Mouse (Mus musculus) midbrain, embryonic 16.5 days (tissue): ENCODE data around the gene Tmem115. TPM values are rescaled to one million over a fixed set of nuclear protein-coding genes. Genes with fewer than 3 reads are reported as not detected.

ENCODE experiments used
- ATAC-seq: fragments of 200-750 bp; cut with Nextera tagmentation; 2 replicates; pipeline ENCODE4 v1.8.0; 2017; ENCODE audit warnings: moderate TSS enrichment
- H3K27ac ChIP-seq: fragments of 300-500 bp; sonication (generic); 2 replicates; pipeline ENCODE4 v1.5.1; 2014; ENCODE audit warnings: mild to moderate bottlenecking, low read length, mixed read lengths
- H3K27me3 ChIP-seq: fragments of 300-500 bp; sonication (generic); 2 replicates; pipeline ENCODE4 v1.6.1; 2014; ENCODE audit warnings: low read depth, low read length, mixed read lengths; ENCODE audit not compliant: control insufficient read depth, insufficient read depth
- H3K36me3 ChIP-seq: fragments of 300-500 bp; sonication (generic); 2 replicates; pipeline ENCODE4 v1.6.1; 2014; ENCODE audit warnings: mild to moderate bottlenecking, low read length, moderate library complexity, mixed read lengths; ENCODE audit not compliant: control insufficient read depth, insufficient read depth
- H3K4me1 ChIP-seq: fragments of 300-500 bp; sonication (generic); 2 replicates; pipeline ENCODE4 v1.6.1; 2014; ENCODE audit warnings: mild to moderate bottlenecking, low read length, mixed read lengths; ENCODE audit not compliant: control insufficient read depth, insufficient read depth
- H3K4me2 ChIP-seq: fragments of 300-500 bp; sonication (generic); 2 replicates; pipeline ENCODE4 v1.6.1; 2014; ENCODE audit warnings: mild to moderate bottlenecking, low read length, mixed read lengths
- H3K4me3 ChIP-seq: fragments of 300-500 bp; sonication (generic); 2 replicates; pipeline ENCODE4 v1.5.1; 2014; ENCODE audit warnings: low read depth, mild to moderate bottlenecking, low read length, moderate library complexity, mixed read lengths
- H3K9ac ChIP-seq: fragments of 300-500 bp; sonication (generic); 2 replicates; pipeline ENCODE4 v1.6.1; 2014; ENCODE audit warnings: low read depth, low read length, mixed read lengths
- H3K9me3 ChIP-seq: fragments of 300-500 bp; sonication (generic); replicated peaks from 2 replicates; pipeline ENCODE4 v1.6.1; 2014; ENCODE audit warnings: mild to moderate bottlenecking, low read length, mixed read lengths; ENCODE audit not compliant: control insufficient read depth, poor library complexity, severe bottlenecking
- WGBS: fragments of 180-500 bp; shearing (Covaris S2); extraction: QIAGEN DNeasy Blood & Tissue Kit; methylation state at CpG from one replicate; pipeline ENCODE4 v1.1.7; 2014; 5-methylcytosine and 5-hydroxymethylcytosine counted together
- polyA plus RNA-seq: library from polyadenylated mRNA; unstranded; fragments of >200 nt; fragmentation: Nextera tagmentation; extraction: Ambion mirVana; gene quantifications from 2 replicates; pipeline ENCODE4 v1.2.1, GENCODE M21; 2015

Tmem115 gene
- polyA plus RNA-seq, 1 experiment from 2014 or later, result 45.2 TPM

DNA sequence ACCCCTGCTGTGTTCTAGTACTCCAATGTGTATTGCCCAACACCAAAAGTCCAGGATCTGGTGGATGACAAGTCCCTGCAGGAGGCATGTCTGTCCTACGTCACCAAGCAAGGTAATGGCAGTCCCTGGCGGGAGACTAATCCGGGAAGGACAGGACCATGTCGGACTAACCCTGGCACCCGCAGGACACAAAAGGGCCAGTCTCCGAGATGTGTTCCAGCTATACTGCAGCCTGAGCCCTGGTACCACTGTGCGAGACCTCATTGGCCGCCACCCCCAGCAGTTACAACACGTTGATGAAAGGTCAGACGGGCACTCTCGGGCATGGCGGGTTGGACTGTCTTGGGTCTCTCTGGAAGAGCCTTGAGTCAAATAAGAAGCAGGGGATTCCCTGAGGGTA lies 11.0 kb downstream of the Tmem115 start:
- no peak for ATAC-seq
- H3K36me3 ChIP-seq, result peaks cover 19% of the 10 kb centered on the region
- no peak overlapping the region for H3K4me2 ChIP-seq
- H3K27me3 ChIP-seq, result peaks cover 5% of the 10 kb centered on the region; the same call in 1 of the 2 replicates
- peaks cover 35% of the 10 kb centered on the region for H3K4me1 ChIP-seq
- no peaks in the 10 kb centered on the region for H3K9me3 ChIP-seq
- H3K4me3 ChIP-seq, result no peak overlapping the region
- H3K27ac ChIP-seq, result no peak overlapping the region
- no peak overlapping the region for H3K9ac ChIP-seq
- WGBS, result 96% methylated on average over 12 of the region's 12 CpGs

DNA sequence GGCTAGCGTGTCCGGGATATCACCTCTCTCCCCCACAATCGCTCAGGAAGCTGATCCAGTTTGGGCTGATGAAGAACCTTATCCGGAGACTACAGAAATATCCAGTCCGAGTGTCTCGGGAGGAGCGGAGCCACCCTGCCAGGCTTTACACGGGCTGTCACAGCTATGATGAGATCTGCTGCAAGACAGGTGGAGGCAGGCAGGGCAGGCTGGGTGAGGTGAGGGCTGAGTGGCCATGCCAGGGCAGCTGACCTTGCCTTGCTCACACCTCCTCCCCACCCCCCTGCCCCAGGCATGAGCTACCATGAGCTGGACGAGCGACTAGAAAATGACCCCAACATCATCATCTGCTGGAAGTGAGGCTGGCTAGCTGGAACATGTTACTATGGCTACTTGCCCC lies 11.5 kb downstream of the Tmem115 start:
- 92% methylated on average over 10 of the region's 10 CpGs for WGBS
- Histone ChIP-seq H3K27me3 (peaks cover 9% of the 10 kb centered on the region), H3K4me2 (no peak overlapping the region), H3K9ac (no peak overlapping the region), H3K9me3 (no peaks in the 10 kb centered on the region), H3K4me3 (no peak overlapping the region), H3K27ac (no peak overlapping the region), H3K36me3 (peaks cover 15% of the 10 kb centered on the region; the same call in 1 of the 2 replicates), H3K4me1 (peaks cover 34% of the 10 kb centered on the region)
- ATAC-seq, result no peak

DNA sequence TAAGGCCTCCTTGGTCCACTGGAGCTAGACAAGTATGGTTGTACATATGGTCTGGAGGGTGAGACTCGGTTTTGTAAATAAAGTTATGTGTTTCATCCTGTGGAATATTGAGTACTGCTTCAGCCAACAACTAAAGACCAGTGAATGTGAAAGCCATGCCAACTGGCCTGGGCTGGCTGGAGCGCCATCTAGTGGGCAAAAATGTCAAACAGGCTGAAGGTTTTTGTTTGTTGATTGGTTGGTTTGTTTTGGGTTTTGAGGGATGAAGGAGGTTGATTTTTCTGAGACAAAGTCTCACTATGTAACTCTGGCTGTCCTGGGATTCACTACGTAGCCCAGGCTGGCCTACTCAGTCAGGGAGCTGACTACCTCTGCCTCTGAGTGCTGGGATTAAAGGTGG lies 11.9 kb downstream of the Tmem115 start:
- WGBS, result 9% methylated on average over 3 of the region's 3 CpGs
- Histone ChIP-seq H3K27ac (no peak overlapping the region), H3K9me3 (no peaks in the 10 kb centered on the region), H3K36me3 (peaks cover 15% of the 10 kb centered on the region; the same call in 1 of the 2 replicates), H3K4me1 (peaks cover 30% of the 10 kb centered on the region), H3K4me2 (no peak overlapping the region), H3K9ac (no peak overlapping the region), H3K27me3 (peaks cover 13% of the 10 kb centered on the region), H3K4me3 (no peak overlapping the region)
- no peak for ATAC-seq

- H3K4me2 ChIP-seq, result peak within 1 kb of the TSS; percentile 56
- peaks cover 23% of the 10 kb centered on the region for H3K27me3 ChIP-seq
- peaks cover 27% of the 10 kb centered on the region for H3K4me1 ChIP-seq
- H3K9ac ChIP-seq, result peak within 1 kb of the TSS; percentile 37
- 3% methylated on average over 20 of the region's 20 CpGs for WGBS
- peak; percentile 59; the same call in 1 of the 2 replicates for ATAC-seq
- peak within 1 kb of the TSS; percentile 10; the same call in 1 of the 2 replicates for H3K4me3 ChIP-seq
- H3K36me3 ChIP-seq, result peaks cover 15% of the 10 kb centered on the region; the same call in 1 of the 2 replicates
- no peaks in the 10 kb centered on the region for H3K9me3 ChIP-seq
- peak within 1 kb of the TSS; percentile 44 for H3K27ac ChIP-seq
Measured at GRCm38 (mm10) chr9:107547026-107547425, 13.3 kb downstream of the Tmem115 start, which contains the start of gene Zmynd10. Zmynd10 (plus strand) TSS chr9:107547298.

- peaks cover 31% of the 10 kb centered on the region for H3K27me3 ChIP-seq
- no peak overlapping the region for H3K4me2 ChIP-seq
- no peaks in the 10 kb centered on the region for H3K9me3 ChIP-seq
- peaks cover 15% of the 10 kb centered on the region; the same call in 1 of the 2 replicates for H3K36me3 ChIP-seq
- H3K27ac ChIP-seq, result no peak overlapping the region
- ATAC-seq, result no peak
- 82% methylated on average over 5 of the region's 5 CpGs for WGBS
- no peak overlapping the region for H3K4me3 ChIP-seq
- peaks cover 21% of the 10 kb centered on the region for H3K4me1 ChIP-seq
- H3K9ac ChIP-seq, result no peak overlapping the region
Measured at GRCm38 (mm10) chr9:107547957-107548356, 14.2 kb downstream of the Tmem115 start.

- H3K27me3 ChIP-seq, result peaks cover 33% of the 10 kb centered on the region
- WGBS, result 91% methylated on average over 10 of the region's 10 CpGs
Measured at GRCm38 (mm10) chr9:107548820-107549219, 15.1 kb downstream of the Tmem115 start.

DNA sequence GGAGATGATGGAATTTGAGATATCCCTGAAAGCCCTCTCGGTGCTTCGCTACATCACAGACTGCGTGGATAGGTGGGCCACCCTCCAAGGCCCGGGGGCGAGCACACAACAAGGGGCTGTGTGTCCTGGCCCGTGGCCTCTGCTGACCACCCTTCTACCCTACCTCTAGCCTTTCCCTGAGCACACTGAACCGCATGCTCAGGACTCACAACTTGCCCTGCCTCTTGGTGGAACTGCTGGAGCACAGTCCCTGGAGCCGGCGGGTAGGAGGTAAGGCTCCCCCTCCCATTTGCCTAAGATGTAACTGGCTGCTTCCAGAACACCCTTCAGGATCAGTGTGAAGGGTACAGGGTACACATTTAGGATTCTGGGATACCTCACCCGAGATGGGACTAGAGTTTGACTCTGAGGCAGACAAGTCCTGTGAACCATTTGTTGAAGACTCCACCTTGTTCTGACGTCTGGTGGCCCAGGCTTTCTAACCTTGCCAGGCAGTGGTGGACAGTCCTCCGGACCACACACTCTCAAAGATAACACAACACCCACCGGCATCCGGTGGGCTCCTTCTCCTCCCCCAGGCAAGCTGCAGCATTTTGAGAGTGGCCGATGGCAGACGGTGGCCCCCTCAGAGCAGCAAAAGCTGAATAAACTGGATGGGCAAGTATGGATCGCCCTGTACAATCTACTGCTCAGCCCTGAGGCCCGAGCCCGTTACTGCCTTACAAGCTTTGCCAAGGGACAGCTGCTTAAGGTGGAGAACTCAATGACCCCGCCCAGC lies 15.7 kb downstream of the Tmem115 start:
- Histone ChIP-seq H3K27me3 (peaks cover 33% of the 10 kb centered on the region), H3K4me3 (no peak overlapping the region), H3K9ac (no peak overlapping the region), H3K4me1 (peaks cover 28% of the 10 kb centered on the region), H3K36me3 (0 out of 2 replicates have a peak, but pooled peaks cover 6% of the 10 kb centered on the region), H3K4me2 (no peak overlapping the region), H3K27ac (no peak overlapping the region), H3K9me3 (no peaks in the 10 kb centered on the region)
- WGBS, result 89% methylated on average over 20 of the region's 20 CpGs
- no peak for ATAC-seq

More at GRCm38 (mm10) chr9:107548820-107549219, 15.1 kb downstream of the Tmem115 start:
- H3K4me2 ChIP-seq, result no peak overlapping the region
- no peak overlapping the region for H3K9ac ChIP-seq
- no peak for ATAC-seq
- no peak overlapping the region for H3K4me3 ChIP-seq
- H3K36me3 ChIP-seq, result peaks cover 11% of the 10 kb centered on the region; the same call in 1 of the 2 replicates
- H3K9me3 ChIP-seq, result no peaks in the 10 kb centered on the region
- no peak overlapping the region for H3K27ac ChIP-seq
- peaks cover 27% of the 10 kb centered on the region for H3K4me1 ChIP-seq

GRCm38 (mm10) chr9:107550491-107551116 lies 16.9 kb downstream of the Tmem115 start:
- WGBS, result 23% methylated on average over 23 of the region's 23 CpGs
- no peak overlapping the region for H3K9ac ChIP-seq
- no peak overlapping the region for H3K4me3 ChIP-seq
- H3K27me3 ChIP-seq, result peaks cover 33% of the 10 kb centered on the region
- H3K36me3 ChIP-seq, result no peaks in the 10 kb centered on the region
- peak overlapping the region; percentile 62 for H3K4me2 ChIP-seq
- no peak overlapping the region for H3K27ac ChIP-seq
- peaks cover 32% of the 10 kb centered on the region for H3K4me1 ChIP-seq
- no peak for ATAC-seq
- no peaks in the 10 kb centered on the region for H3K9me3 ChIP-seq
